Mouse (Mus musculus): Measurements from ENCODE around the gene Pira2.
"Not testable (repeated sequence)": the region's sequence is repeated elsewhere in the genome, so short reads cannot be mapped to it uniquely, and the experiment has no call there.

GRCm38 (mm10) chr7:3799940-3800339, 44.9 kb downstream of the Pira2 start:
- not testable (repeated sequence) for TF ChIP-seq POLR2A (IDR thresholded peaks at IDR 0.05; ENCODE audit: borderline replicate concordance, control insufficient read depth, low read depth, low read length); CTCF (IDR thresholded peaks at IDR 0.05; ENCODE audit: control insufficient read depth, insufficient read depth, low read length)
